Mouse (Mus musculus) adrenal gland, adult 18-20 months (tissue): ENCODE results near the gene Dclk3. TPM values are rescaled to one million over a fixed set of nuclear protein-coding genes. Genes with fewer than 3 reads are reported as not detected.

Experiments used
- DNase-seq, 2 experiments: peaks; one replicate each; pipeline ENCODE4 v3.0.0; 2021 to 2022; ENCODE audit warnings: low spot score in 2 of 2
- total RNA-seq, 2 experiments: library from RNA; stranded (reverse); gene quantifications; 1 replicate in 1 of 2; 2 replicates in 1 of 2; pipeline ENCODE4 v1.2.3; 2021

Gene Dclk3
- total RNA-seq, 2 experiments from 2014 or later = 0.99 to 1.1 TPM

DNA sequence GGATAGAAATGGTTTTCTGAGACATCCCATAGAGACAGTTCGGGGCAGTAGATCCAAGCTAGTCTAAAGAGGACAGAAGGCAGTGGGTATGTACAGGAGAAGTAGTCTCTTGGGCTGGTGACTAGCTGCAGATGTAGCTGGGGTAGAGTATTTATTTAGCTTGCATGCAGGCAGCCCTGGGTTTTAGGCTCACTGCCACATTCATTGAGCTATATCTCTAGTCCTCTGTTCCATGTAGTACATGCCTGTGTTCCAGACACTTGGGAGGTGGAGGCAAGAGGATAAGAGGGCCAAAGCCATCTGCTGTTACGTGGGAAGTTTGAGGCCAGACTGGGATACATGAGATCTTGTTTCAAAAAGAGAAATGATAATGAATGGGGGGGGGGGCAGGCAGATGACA is 3.5 kb upstream of the Dclk3 start:
- DNase-seq = no peak

DNA sequence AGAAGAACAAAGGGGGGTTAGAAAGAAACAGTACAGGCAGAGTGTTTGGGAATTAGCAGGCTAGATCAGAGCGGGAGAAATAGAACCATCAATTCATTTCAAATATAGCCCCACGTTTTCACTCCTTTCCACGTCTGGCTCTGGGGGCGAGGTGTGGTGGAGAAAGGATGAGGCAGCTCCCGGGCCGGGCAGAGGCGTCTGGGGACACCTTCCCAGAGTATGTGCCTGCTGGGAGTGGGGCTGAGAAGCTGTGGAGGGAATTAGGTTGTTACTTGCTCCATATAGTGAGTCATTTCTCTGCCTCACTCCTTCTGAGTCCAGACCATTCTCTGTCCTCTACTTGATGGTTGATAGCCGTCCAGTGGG is 938 bp downstream of the Dclk3 start:
- DNase-seq = no peak

DNA sequence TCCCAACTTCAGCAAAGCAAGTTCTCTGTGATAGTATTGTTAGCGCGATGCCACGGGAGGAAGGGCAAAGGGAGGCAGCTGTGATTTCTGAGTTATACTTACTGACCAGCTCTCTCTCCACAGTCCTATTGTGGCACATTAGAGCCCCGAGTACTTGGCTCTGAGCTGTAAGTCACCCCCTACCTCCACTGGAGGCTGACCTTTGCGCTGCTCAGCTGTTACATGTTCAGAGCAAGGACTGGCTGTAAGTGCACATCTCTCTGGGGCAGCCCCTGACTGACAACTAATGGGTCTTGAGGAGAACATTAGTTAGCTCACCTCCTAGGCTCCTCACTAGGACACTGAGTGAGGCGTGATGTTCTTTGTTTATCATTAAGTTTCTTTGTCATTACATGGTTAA is 1.6 kb downstream of the Dclk3 start:
- DNase-seq = no peak

DNA sequence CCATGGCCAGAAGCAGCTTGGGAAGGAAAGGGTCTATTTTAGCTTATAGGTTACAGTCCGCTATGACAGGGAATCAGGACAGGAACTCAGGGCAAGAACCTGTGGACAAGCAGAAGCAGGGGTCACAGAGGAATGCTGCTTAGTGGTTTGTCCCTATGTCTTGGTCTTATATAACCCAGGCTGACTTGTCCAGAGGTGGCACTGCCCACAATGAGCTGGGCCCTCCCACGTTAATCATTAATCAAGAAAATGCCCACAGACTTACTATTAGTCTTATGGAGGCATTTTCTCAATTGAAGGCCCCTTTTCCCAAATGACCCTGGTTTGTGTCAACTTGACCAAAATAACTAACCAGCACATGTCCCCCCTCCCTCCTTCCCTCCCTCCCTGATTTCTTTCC is 2.3 kb downstream of the Dclk3 start:
- no peak for DNase-seq

DNA sequence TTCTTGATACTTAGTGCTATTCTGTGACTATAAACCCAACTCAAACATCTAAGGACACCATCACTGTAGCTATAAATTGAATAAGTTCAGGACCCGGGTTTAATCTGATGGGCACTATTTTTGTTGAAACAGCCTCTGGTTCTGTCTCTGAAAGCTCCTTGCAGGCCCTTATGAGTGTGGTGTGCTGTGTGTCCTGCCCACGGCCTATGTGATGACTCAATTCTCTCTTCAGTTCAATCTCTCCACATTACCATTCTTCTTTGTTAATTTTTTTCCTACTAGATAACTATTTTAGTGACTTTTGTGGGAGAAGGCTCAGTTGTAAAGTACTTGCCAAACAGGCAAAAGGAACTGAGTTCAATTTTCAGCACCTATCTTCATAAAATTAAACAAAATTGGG is 7.3 kb downstream of the Dclk3 start:
- no peak for DNase-seq

DNA sequence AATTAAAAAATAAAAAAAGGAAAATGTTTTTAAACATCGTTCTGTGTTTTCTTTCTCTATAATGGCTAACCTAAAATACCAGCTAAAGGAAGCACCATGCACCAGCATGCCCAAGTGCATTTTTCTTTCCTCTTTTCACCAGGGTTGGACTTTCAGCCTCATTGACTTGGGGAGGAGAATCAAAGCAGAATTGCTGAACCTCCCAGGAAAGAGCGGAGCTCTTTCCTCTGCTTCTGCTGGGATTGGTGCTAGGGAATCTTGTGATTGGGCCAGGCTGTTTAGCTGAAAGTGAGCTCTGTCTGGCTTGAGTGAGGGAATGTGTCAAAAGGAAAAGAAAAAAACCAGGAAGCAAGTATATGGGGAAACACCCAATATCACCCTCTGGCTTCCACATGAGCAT is 10.1 kb downstream of the Dclk3 start:
- DNase-seq = no peak

DNA sequence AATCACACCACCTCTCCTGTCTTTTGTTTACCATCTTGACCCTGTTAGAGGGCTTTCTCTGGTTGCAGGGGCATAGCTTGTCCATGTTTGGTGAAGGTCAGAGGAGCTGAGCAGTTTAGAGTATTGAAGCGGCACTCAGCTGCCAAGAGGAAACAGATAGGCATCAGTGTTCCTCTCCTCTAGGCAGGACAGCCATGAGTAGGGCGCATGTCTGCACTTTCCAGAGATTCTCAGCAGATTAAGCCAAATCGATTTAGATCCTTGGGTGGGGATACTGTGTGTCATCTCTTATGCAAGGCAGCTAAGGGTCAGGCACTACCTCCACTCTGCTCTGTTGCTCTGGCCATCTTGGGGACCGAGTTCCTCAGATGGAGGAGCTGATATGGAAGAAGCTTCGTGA is 11.0 kb downstream of the Dclk3 start:
- no peak for DNase-seq

DNA sequence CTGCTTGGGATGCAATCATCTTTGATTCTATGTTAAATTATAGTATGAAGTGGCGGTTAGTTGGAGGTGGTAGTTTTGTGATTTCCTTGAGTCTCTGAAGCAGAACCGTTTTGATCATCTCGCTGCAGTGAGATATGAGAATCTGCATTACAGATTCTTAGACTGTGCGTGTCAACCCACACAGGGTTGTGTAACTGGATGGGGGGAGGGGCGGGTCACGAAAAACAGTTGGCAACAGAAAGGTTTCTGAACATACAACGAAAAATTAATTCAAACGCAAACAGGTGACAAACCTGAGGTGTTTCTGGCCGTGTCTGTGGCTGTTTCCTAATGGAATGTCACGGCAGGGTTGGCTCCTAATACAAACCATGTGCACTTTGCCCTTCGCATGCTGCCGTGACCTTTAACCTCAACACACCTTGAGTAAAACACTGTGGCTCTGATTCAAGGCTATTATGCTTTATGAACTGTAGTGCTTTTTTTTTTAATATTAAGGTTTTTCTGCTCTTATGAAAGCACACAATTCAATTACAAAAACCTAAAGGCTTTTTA is 12.0 kb downstream of the Dclk3 start:
- DNase-seq = no peak

DNA sequence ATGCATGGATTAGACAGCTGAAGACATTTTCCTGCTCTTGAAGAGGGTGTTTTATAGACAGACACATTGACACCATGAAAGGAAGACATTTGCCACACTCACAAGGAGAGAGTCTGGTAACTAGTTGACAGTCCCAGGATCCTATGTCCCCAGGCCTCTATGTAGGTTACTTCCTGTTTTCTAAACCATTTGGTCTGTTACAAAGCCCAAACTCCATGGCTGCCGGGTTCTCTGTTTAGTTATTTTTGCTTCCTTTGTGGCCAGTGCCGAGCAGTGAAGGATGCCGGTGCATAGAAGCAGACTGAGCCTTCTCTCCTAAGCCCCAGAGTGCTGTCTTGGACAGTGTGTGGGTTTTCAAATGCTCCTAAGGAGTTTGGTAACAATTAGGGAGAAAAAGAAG is 15.0 kb downstream of the Dclk3 start:
- DNase-seq = no peak

DNA sequence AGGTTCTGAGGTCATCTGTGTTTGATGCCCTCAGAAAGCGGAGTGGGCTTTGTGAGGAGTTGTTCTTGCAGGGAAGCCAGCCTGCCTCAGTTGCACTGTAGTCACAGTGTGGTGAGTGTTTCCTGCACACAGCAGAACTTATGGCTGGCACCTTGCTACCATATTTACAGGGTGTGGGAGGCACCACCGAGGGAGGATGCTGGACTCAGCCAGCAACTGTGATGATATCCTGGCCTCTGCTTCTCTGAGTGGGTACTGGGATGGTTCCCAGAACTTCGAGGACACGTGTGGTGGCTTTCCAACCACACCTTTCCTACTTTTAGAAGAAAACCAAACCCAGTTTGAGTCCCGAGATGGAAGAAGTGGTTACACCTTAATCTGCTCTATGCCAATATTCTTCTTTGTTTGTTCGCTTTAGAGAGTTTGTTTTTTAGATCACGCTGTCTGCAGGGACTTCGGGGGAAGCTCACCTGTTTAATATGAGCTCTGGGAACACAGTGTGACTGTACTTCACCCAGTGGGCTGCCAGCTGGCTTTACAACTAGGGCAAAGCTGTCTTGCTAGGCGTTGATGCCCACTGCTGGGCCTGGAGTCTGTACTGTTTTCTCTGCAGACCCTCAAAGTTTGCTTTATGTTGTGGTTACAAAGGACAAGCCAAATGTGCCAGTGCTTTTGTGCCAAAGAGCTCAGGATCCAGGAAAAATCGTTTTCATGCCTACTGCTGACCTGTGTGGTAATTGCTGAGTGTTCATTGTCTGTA is 18.5 kb downstream of the Dclk3 start:
- no peak for DNase-seq

DNA sequence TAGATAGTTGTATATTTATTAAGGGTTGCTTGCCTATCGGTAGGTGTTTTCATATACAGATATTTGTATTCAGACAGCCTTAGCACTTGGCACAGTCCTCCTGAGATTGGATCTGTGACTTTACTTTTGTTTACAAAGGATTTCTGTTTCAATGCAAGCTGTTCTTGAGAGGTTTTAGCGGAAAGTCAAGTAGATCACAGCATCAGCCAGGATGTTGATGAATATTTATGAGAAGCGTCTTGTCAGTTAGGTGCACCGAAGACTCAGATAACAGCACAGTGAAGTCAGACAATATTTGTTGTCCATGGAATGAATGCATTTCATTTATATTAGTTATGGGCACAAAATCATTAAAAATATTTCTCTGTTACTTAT is 19.0 kb downstream of the Dclk3 start:
- no peak for DNase-seq

DNA sequence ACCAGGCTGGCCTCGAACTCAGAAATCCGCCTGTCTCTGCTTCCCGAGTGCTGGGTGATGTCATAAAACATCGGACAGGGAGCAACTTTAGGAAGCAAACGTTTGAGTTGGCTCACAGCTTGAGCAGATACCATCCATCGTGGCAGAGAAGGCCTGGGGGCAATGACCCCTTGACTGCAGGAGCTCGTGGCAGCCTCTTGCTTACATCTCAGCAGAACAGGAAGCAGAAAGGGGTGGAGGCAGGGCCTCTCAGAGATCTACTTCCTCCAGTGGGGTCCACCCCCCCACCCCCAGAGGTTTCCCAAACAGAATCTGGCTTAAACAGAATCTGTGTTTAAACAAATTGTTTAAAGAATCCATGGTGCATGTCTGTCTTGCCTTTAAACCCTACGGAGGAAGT is 20.6 kb downstream of the Dclk3 start:
- DNase-seq = no peak

DNA sequence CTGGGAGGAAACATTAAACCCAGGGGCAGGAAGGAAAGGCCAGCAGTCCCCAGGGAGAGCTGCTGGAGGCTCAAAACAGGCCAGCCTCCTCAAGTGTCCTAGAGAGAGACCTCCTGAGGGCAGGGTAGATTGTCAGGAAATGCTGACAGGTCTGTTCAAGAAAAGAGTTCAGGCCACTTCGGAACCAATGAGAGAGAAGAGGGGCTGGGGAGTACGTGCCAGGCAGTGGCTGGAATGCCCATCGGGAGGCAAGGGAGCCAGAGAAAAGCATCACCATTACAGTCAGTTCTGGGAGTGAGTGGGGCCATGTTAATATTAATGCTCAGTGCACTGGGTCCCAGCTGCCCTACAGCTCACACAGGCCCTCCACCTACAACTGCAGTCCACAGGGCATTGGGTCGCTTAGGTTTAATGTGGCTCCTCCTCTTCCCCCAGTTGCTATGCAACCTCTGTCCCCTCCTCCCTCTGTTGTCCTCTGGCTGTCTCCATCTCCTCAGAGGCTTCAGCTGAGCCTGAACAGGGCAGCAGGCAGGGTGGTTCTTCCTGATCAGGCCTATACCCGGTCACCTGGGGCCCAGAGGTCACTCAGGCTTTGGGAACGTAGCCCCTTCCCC is 21.4 kb downstream of the Dclk3 start:
- DNase-seq = no peak

DNA sequence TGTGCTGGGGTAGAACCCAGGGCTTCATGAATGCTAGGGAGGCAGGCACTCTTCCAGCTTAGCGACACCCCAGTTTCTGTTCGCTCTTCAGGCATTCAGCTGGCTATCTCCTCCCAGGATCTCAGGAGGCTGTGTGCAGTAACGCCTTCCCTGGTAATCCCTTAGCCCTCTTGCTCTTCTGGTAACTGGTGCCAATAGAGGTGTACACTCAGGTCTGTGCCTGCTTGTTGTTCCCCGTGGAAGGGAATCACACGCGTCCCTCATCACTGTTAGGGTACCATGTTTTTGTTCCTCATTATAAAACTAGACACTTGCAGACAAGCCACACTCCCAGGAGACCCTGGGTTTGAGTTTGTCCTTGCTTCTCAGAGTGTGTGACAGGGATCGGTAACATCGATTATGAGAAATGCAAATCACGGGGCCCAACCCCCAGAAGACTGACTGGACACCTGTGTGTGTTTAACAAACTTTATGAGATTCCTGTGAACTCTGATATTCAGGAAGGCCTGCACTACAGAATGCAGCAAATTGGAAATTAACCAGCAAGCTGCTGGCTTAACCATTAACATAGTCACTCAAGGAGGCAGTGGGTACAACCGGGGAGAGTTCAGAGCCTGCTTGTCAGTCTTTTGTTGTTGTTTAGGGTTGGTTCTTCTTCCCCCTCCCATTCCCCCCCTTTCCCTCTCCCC is 22.7 kb downstream of the Dclk3 start:
- DNase-seq = no peak

DNA sequence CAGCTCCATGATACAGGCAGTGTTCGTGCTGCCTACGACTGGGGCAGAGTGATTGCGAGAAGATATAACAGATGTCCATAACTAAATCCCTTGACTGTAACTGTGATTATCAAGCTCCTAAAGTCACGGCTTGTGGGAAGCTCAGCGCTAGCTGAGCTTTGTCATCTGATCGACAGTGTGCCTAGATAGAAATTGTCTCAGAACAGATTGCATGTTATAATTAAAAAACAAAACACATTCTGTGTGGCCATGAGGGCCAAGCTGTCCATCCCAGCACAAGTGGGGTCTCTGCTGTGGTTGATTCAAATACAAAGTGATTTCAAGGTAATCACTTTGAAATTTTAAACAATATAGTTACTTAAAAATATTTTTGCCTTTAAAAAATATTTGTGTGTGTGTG is 26.8 kb downstream of the Dclk3 start:
- DNase-seq = no peak

DNA sequence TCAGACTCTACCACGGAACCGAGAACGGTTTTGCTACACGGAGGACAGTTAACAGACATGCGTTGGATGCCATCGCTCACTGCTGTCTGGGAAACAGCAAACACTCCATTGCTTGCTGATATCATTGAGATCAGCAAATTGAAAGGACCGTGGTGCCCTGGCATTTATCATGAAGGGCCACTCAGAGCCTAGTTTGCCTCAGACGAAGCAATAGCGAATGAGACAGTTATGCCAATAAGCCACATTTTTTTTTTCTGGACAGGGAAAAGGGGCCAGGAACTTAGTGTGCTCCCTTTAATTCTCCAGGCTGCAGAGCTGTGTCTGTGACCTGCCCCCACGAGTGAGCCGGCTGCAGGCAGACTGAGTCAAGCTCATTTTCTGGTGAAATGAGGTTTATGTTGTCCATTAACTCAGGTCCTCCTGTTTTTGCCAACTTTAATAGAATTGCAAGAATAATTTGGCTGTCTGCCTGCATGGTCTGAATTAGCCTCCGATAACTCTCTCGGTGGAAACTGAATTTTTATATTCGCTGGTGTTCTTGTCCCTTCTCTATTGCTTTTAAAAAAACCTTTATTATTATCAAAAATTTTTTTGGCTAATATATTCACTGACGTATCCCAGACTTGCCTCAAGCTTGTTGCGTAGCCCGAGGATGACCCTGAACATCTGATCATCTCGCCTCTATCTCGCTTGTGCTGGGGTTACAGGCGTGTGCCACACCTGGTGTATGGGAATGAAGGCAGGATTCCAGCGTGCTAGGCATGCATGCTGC is 35.0 kb downstream of the Dclk3 start:
- no peak for DNase-seq

DNA sequence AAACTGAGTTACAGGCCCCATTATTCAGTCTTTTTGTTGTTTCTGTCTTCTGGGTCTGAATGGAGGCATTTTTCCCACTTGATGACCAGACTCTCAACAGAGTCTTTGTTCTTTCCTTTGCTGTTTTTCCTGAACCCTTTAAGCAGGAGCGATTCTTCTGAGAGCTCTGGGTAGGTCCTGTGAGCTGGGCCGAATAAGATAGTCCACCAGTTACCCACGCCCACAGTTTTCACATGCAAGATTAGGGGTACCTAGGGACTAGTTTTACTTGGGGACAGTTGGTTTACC is 35.5 kb downstream of the Dclk3 start:
- no peak for DNase-seq

DNA sequence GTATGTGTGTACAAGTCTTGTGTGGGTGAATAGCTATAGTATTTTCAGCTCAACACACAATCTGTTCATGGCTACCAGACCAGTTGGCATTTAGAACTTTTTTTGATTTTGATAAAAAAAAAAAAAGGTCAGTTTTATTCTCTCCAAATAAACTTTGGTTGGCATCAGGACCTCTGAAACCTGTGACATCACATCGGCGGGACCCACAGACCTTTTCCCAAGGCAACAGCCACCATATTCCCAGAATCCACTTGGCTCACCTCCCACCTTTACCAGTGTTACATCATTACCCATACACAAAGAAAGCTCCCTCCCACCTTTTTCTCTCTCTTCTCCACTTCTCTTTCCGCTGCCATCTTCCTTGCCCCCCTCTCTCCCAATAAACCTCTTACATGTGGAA is 36.4 kb downstream of the Dclk3 start:
- DNase-seq = no peak

DNA sequence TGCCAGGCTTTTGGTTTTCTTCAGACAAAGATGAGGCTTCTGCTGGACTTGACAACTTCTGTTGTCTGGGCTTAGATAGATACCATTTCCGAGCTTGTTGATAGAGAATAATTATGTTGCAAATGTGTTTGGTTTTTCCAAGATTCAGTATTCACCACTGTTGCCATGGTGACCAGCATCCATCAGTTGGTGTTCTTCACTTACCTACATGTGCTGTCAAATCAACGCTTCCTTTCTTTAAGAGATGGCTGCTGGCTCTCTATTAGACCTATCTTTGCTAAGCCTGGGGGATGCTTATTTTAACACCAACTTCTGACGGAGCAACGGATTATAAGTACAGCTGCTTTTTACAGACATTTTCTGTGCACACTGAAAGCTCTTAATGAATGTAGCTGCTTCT is 37.1 kb downstream of the Dclk3 start:
- DNase-seq = no peak

DNA sequence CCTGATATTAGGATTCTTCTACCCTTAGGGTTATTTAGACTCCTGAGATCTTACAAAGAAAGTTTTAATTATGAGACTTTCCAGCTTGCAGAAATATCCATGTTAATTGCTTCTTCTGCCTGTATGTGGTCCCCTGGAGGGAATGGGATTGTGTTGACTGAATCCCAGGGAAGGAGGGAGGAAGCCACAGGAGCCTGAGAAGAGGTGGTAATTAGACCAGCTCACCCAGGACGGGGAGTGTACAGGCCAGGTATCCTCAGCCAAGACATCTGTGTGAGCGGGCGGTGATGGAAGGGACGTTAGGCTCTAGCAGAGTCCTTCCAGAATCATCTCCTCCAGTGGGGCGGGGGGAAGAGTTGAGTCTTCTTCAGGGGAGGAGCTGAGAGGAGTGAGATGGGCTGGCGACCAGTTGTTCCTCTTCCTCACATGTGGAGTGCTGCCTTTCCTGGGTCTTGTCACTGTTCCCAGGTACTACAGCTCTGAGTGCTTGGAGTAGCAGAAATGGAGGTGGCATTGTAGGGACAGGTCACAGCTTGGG is 37.7 kb downstream of the Dclk3 start:
- DNase-seq = no peak

DNA sequence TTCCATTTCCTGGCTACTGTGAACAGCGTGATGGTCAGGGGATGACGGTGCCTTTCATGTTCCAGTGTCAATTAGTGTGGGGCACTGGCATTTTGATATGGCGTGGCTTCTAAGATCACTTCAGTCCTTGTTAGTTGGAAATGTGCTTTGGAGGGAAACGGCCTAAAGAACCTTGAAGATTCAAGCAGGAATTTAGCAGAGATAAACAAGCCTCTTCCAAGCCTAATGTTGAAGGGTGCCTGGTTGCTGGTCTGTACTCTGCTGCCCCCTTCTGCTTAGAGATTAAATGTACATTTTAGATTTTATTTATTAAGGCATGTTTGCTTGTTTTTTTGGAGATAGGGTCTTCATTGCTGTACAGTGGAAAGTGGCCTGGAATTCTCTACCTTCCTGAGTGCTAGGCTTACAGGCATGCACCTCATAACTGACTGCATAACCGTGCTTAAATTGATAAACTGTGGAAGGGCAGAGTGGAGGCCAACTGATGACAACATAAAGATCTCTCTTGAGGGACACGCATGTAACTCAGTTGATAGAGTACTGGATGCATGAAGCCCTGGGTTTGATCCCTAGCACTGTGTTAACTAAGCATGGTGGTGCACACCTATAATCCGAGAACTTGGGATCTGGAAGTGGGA is 40.1 kb downstream of the Dclk3 start:
- no peak for DNase-seq
